Mouse (Mus musculus): Measurements from ENCODE around the gene Diexf.

Gene Diexf

GRCm38 (mm10) chr1:193138669-193139068 is 8.6 kb upstream of the Diexf start:
- no peak for DNase-seq (ENCODE audit: extremely low spot score, low spot score)

GRCm38 (mm10) chr1:193138087-193138486 is 8.0 kb upstream of the Diexf start:
- DNase-seq (ENCODE audit: extremely low spot score, low spot score), result no peak

GRCm38 (mm10) chr1:193133726-193134125 is 3.7 kb upstream of the Diexf start:
- DNase-seq (ENCODE audit: extremely low spot score, low spot score), result no peak

- no peak for DNase-seq (ENCODE audit: extremely low spot score, low spot score)
These were observed 2.3 kb upstream of the Diexf start for GRCm38 (mm10) chr1:193132385-193132784.

- DNase-seq (ENCODE audit: extremely low spot score, low spot score), result no peak
These were observed 1.4 kb upstream of the Diexf start for GRCm38 (mm10) chr1:193131311-193131948.

GRCm38 (mm10) chr1:193130839-193131238 is 767 bp upstream of the Diexf start:
- DNase-seq (ENCODE audit: extremely low spot score, low spot score), result no peak

- no peak for DNase-seq (ENCODE audit: extremely low spot score, low spot score)
These were observed 369 bp upstream of the Diexf start for GRCm38 (mm10) chr1:193130456-193130825.

- DNase-seq (ENCODE audit: extremely low spot score, low spot score), result no peak
These were observed 751 bp downstream of the Diexf start for GRCm38 (mm10) chr1:193129321-193129720.

GRCm38 (mm10) chr1:193128055-193128454 is 2.0 kb downstream of the Diexf start:
- no peak for DNase-seq (ENCODE audit: extremely low spot score, low spot score)

- DNase-seq (ENCODE audit: extremely low spot score, low spot score), result no peak
These were observed 4.2 kb downstream of the Diexf start for GRCm38 (mm10) chr1:193125835-193126234.

- DNase-seq (ENCODE audit: extremely low spot score, low spot score), result no peak
These were observed 6.8 kb downstream of the Diexf start for GRCm38 (mm10) chr1:193123290-193123689.

- DNase-seq (ENCODE audit: extremely low spot score, low spot score), result no peak
These were observed 7.3 kb downstream of the Diexf start for GRCm38 (mm10) chr1:193122793-193123192.

GRCm38 (mm10) chr1:193112093-193112492 is 18.0 kb downstream of the Diexf start:
- DNase-seq (ENCODE audit: extremely low spot score, low spot score), result no peak

- DNase-seq (ENCODE audit: extremely low spot score, low spot score), result no peak
These were observed 27.1 kb downstream of the Diexf start for GRCm38 (mm10) chr1:193102996-193103395.

- no peak for DNase-seq (ENCODE audit: extremely low spot score, low spot score)
These were observed 27.5 kb downstream of the Diexf start for GRCm38 (mm10) chr1:193102556-193102955.

GRCm38 (mm10) chr1:193102029-193102428 is 28.0 kb downstream of the Diexf start:
- no peak for DNase-seq (ENCODE audit: extremely low spot score, low spot score)

- DNase-seq (ENCODE audit: extremely low spot score, low spot score), result no peak
These were observed 31.1 kb downstream of the Diexf start for GRCm38 (mm10) chr1:193098946-193099345.

- DNase-seq (ENCODE audit: extremely low spot score, low spot score), result no peak
These were observed 36.5 kb downstream of the Diexf start for GRCm38 (mm10) chr1:193093596-193093995.

GRCm38 (mm10) chr1:193092771-193093170 is 37.3 kb downstream of the Diexf start:
- no peak for DNase-seq (ENCODE audit: extremely low spot score, low spot score)

- DNase-seq (ENCODE audit: extremely low spot score, low spot score), result no peak
These were observed 39.2 kb downstream of the Diexf start for GRCm38 (mm10) chr1:193090894-193091293.

GRCm38 (mm10) chr1:193090211-193090871 is 39.7 kb downstream of the Diexf start:
- no peak for DNase-seq (ENCODE audit: extremely low spot score, low spot score)

GRCm38 (mm10) chr1:193089683-193090082 is 40.4 kb downstream of the Diexf start:
- no peak for DNase-seq (ENCODE audit: extremely low spot score, low spot score)

GRCm38 (mm10) chr1:193089211-193089610 is 40.9 kb downstream of the Diexf start:
- no peak for DNase-seq (ENCODE audit: extremely low spot score, low spot score)

Measured in neural tube, embryonic 10.5 days (tissue).